Mouse (Mus musculus) myocyte (in vitro differentiated cells): ENCODE results near the gene Echdc3. TPM values are rescaled to one million over a fixed set of nuclear protein-coding genes. Genes with fewer than 3 reads are reported as not detected.

ENCODE experiments used
- H3K27me3 ChIP-seq: one replicate; pipeline ENCODE4 v1.6.1; 2011; ENCODE audit not compliant: control insufficient read depth, insufficient read depth, insufficient read length
- H3K36me3 ChIP-seq: one replicate; pipeline ENCODE4 v1.6.1; 2011; ENCODE audit not compliant: control insufficient read depth, insufficient read depth
- H3K4me2 ChIP-seq: one replicate; pipeline ENCODE4 v1.6.1; 2011; ENCODE audit warnings: low read depth, control low read depth
- H3K4me3 ChIP-seq: one replicate; pipeline ENCODE4 v1.5.1; 2011; ENCODE audit warnings: mild to moderate bottlenecking, control low read depth, moderate library complexity
- H3K79me2 ChIP-seq: one replicate; pipeline ENCODE4 v1.6.1; 2011; ENCODE audit not compliant: control insufficient read depth, insufficient read depth
- H3ac ChIP-seq: one replicate; pipeline ENCODE4 v1.6.1; 2011; ENCODE audit not compliant: control insufficient read depth, insufficient read length
- CEBPB ChIP-seq: IDR thresholded peaks from 2 replicates; pipeline ENCODE4 v1.6.1; 2011; ENCODE audit warnings: mild to moderate bottlenecking, moderate library complexity; ENCODE audit not compliant: poor library complexity, insufficient read depth, severe bottlenecking
- E2F4 ChIP-seq: IDR thresholded peaks from one replicate; pipeline ENCODE4 v1.6.1; 2011; ENCODE audit warnings: mild to moderate bottlenecking, control low read depth, moderate library complexity; ENCODE audit not compliant: insufficient read depth
- MAX ChIP-seq: IDR thresholded peaks from one replicate; pipeline ENCODE4 v1.6.1; 2011; ENCODE audit warnings: low read depth, mild to moderate bottlenecking, control low read depth
- MYOD1 ChIP-seq, 3 experiments: IDR thresholded peaks; one replicate each; pipeline ENCODE4 v1.6.1; 2011; ENCODE audit warnings: control low read depth in 2 of 3, low read depth in 2 of 3, mild to moderate bottlenecking in 2 of 3, moderate library complexity in 1 of 3; ENCODE audit not compliant: insufficient read length in 2 of 3, control insufficient read depth in 1 of 3
- MYOG ChIP-seq, 3 experiments: IDR thresholded peaks; one replicate each; pipeline ENCODE4 v1.6.1; 2011; ENCODE audit warnings: control low read depth in 2 of 3, low read depth in 2 of 3, mild to moderate bottlenecking in 2 of 3; ENCODE audit not compliant: insufficient read length in 2 of 3, control insufficient read depth in 1 of 3, insufficient read depth in 1 of 3
- POLR2A ChIP-seq: IDR thresholded peaks from one replicate; pipeline ENCODE4 v1.6.1; 2011; ENCODE audit warnings: low read depth, mild to moderate bottlenecking, control low read depth, moderate library complexity; ENCODE audit not compliant: insufficient read length
- POLR2AphosphoS2 ChIP-seq: IDR thresholded peaks from one replicate; pipeline ENCODE4 v1.6.1; 2011; ENCODE audit warnings: low read depth, control low read depth; ENCODE audit not compliant: insufficient read length
- REST ChIP-seq: IDR thresholded peaks from one replicate; pipeline ENCODE4 v1.6.1; 2011; ENCODE audit warnings: mild to moderate bottlenecking, control low read depth, moderate library complexity; ENCODE audit not compliant: insufficient read depth, insufficient read length
- SRF ChIP-seq: IDR thresholded peaks from one replicate; pipeline ENCODE4 v1.6.1; 2011; ENCODE audit warnings: low read depth; ENCODE audit not compliant: control insufficient read depth, insufficient read length
- TCF12 ChIP-seq: IDR thresholded peaks from one replicate; pipeline ENCODE4 v1.6.1; 2011; ENCODE audit warnings: mild to moderate bottlenecking, control low read depth; ENCODE audit not compliant: poor library complexity, insufficient read depth, severe bottlenecking
- TCF3 ChIP-seq: IDR thresholded peaks from one replicate; pipeline ENCODE4 v1.6.1; 2011; ENCODE audit warnings: low read depth, control low read depth; ENCODE audit not compliant: insufficient read length
- USF1 ChIP-seq: IDR thresholded peaks from one replicate; pipeline ENCODE4 v1.6.1; 2011; ENCODE audit warnings: low read depth, mild to moderate bottlenecking, control low read depth, moderate library complexity
- polyA plus RNA-seq: library from polyadenylated mRNA; unstranded; fragments of >200 nt; fragmentation: generic; extraction: Trizol; gene quantifications from one replicate; pipeline ENCODE4 v1.2.1, GENCODE M21; 2012; ENCODE audit warnings: missing spikeins

Gene Echdc3
- polyA plus RNA-seq, 1 experiment = 2.3 TPM

DNA sequence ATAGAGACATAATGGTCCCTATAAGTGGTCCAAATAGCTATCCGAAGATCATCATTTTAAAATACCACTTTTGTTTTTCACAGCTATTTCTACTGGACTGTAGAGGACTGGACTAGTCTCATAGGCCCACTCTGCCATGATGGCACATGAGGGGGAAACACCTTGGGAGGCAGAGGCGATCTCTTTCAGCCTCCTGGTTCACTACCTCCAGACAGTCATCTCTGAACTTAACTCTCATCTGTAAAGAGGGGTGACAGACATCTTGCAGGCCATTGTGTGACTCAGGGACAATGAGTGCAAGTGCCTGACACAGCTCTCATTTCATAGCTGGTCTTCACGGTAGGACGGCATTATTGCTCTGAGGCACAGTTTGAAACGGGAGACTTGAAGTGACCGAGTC, 2.0 kb downstream of the Echdc3 start:
- Histone ChIP-seq H3K4me2 (no peak overlapping the region), H3ac (no peak overlapping the region), H3K4me3 (no peak overlapping the region), H3K79me2 (no peaks in the 10 kb centered on the region), H3K36me3 (no peaks in the 10 kb centered on the region), H3K27me3 (no peaks in the 10 kb centered on the region)
- no peak for TF ChIP-seq POLR2A
- TF ChIP-seq TCF12 = no peak
- no peak for TF ChIP-seq REST
- no peak for TF ChIP-seq MYOD1 (IDR thresholded peaks at IDR 0.05; ENCODE audit: control insufficient read depth in 1 of 3, insufficient read length in 2 of 3, low read depth in 2 of 3)
- TF ChIP-seq CEBPB = no peak
- no peak for TF ChIP-seq E2F4
- no peak for TF ChIP-seq MAX
- no peak for TF ChIP-seq TCF3
- no peak for TF ChIP-seq USF1
- no peak for TF ChIP-seq SRF
- no peak for TF ChIP-seq POLR2AphosphoS2
- no peak for TF ChIP-seq MYOG (IDR thresholded peaks at IDR 0.05; ENCODE audit: control insufficient read depth in 1 of 3, insufficient read depth in 1 of 3, insufficient read length in 2 of 3, low read depth in 2 of 3)

DNA sequence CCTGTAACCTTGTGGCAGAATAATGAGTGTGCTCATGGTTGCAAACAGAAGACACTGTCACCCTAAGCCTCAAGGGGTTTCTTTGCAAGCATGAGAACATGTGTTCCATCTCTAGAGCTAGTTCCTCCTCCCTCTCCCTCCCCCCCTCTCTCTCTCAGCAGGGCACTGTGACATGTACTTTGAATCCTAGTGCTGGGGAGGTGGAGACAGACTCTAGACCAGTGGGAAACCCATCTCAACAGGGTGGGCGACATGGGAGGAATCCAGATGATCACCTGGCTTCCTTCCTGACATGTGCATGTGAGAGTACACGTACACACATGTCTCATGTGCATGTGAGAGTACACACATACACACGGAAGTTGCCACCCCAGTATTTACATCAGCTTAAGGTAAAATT, 3.1 kb downstream of the Echdc3 start:
- no peak overlapping the region for H3K4me2 ChIP-seq
- H3K36me3 ChIP-seq = no peaks in the 10 kb centered on the region
- no peak overlapping the region for H3K4me3 ChIP-seq
- no peak overlapping the region for H3ac ChIP-seq
- H3K79me2 ChIP-seq = no peaks in the 10 kb centered on the region
- H3K27me3 ChIP-seq = no peaks in the 10 kb centered on the region
- TF ChIP-seq SRF = no peak
- no peak for TF ChIP-seq TCF12
- TF ChIP-seq POLR2A = no peak
- no peak for TF ChIP-seq TCF3

DNA sequence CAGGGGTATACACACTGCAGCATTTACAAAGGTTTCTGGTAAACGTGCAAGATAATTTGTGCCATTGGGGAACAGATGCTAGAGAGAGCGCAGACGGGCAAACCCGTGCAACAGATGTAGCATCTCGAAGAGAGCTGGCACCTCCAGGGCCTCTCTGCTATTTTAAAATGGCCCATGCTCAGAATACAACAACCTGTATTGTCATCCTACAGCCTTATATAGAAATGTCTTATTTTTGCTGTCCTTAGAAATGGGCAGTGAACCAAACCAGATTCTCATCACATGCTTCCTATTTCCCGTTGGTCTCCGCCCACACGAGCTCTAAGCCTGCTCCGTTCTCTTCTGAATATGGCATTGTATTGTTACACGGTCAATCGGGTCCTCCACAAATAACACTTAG, 3.7 kb downstream of the Echdc3 start:
- Histone ChIP-seq H3K36me3 (no peaks in the 10 kb centered on the region), H3K4me2 (no peak overlapping the region), H3K79me2 (no peaks in the 10 kb centered on the region), H3K27me3 (no peaks in the 10 kb centered on the region), H3ac (no peak overlapping the region), H3K4me3 (no peak overlapping the region)
- no peak for TF ChIP-seq MAX
- no peak for TF ChIP-seq MYOD1 (IDR thresholded peaks at IDR 0.05; ENCODE audit: control insufficient read depth in 1 of 3, insufficient read length in 2 of 3, low read depth in 2 of 3)
- TF ChIP-seq TCF12 = no peak
- TF ChIP-seq MYOG (IDR thresholded peaks at IDR 0.05; ENCODE audit: control insufficient read depth in 1 of 3, insufficient read depth in 1 of 3, insufficient read length in 2 of 3, low read depth in 2 of 3) = no peak

DNA sequence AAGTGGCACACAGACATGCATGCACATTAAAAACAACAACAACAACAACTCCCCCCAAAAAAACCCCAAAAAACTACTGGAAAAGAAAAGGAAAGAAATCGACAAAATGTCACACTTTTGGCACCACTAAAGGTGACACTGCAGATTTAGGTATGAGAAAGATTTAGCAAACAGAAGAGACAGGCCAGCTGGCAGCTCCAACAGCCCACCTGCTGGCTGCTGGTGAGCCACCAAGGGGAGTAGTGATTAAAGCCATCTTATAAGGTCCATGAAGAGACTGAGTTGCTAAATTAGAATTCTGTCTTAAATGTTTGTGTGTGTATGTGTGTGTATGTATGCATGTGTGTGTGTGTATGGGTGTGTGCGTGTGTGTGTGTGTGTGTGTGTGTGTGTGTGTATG, 5.1 kb downstream of the Echdc3 start:
- H3K79me2 ChIP-seq = no peaks in the 10 kb centered on the region
- no peak for TF ChIP-seq SRF
- TF ChIP-seq MYOD1 (IDR thresholded peaks at IDR 0.05; ENCODE audit: control insufficient read depth in 1 of 3, insufficient read length in 2 of 3, low read depth in 2 of 3) = no peak
- H3K4me3 ChIP-seq = no peak overlapping the region
- no peak overlapping the region for H3K4me2 ChIP-seq
- no peaks in the 10 kb centered on the region for H3K27me3 ChIP-seq
- no peak overlapping the region for H3ac ChIP-seq
- H3K36me3 ChIP-seq = no peaks in the 10 kb centered on the region

DNA sequence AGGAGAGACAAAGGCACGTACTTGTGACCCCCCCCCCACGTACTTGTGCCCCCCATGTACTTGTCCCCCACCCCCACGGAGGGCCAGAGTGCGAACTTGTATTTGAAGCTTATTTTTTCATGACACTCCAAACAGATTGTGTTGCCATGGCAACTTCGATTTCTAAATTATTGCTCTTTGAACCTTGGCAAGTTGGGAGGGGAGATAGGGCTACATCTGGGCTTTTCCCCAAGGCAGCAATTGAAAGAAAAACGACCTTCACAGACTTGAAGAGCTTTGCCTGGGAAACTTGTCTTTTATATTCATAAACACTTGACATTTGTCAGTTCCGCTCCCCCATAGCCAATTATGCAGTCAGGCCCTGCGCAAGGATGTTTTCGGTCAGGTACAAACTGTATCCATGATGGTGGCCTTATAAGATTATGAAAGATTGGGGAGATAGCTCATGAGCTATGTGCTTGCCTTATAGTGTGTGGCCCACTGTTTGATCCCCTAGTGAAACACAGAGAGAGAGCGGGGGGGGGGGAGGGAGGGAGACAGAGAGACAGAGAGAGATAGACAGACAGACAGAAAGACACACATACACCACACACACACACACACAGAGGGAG, 16.4 kb downstream of the Echdc3 start:
- Histone ChIP-seq H3K79me2 (no peaks in the 10 kb centered on the region), H3K27me3 (no peaks in the 10 kb centered on the region), H3ac (no peak overlapping the region), H3K36me3 (no peaks in the 10 kb centered on the region), H3K4me2 (no peak overlapping the region), H3K4me3 (no peak overlapping the region)
- TF ChIP-seq SRF = no peak
- TF ChIP-seq POLR2AphosphoS2 = no peak

DNA sequence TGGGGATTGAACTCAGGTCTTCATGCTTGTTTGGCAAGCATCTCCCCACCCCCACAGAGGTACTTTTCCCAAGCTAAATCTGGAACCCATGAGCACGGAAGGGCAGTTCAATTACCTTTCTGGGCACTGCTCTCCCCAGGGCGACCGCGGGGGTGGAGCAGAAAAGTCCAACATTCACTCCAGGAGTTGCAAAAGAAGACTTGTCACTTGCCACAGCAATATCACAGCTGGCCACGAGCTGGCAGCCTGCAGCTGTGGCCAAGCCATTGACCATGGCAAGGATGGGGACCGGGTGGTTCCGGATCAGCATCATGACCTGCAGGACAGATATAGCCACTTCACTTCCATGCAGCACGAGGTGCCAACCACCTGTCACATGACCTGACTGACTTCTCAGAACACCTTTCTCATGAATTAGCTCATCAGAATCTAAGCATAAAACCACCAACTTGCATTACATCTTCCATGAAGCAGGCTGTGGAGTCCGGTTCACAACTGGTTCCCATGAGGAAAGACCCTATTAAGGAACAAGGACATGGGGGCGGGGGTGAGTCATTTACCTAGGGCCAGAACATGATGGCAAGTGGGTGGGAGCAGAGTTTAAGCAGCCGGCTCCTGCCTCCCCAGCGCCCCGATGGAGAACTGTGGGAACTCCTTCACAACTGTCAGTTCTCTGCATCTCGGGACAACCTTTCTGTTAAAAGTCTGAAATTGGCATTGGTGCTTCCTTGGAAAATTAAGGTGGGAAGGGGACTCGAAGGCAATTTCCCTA, 17.2 kb downstream of the Echdc3 start:
- H3K27me3 ChIP-seq = peaks cover 1% of the 10 kb centered on the region
- no peak overlapping the region for H3K4me2 ChIP-seq
- H3K36me3 ChIP-seq = no peaks in the 10 kb centered on the region
- H3K4me3 ChIP-seq = no peak overlapping the region
- TF ChIP-seq USF1 (no peak), CEBPB (no peak), REST (no peak), TCF3 (no peak), SRF (no peak), MYOG (IDR thresholded peaks at IDR 0.05; ENCODE audit: control insufficient read depth in 1 of 3, insufficient read depth in 1 of 3, insufficient read length in 2 of 3, low read depth in 2 of 3) (no peak), POLR2AphosphoS2 (no peak), E2F4 (no peak), MAX (no peak), MYOD1 (IDR thresholded peaks at IDR 0.05; ENCODE audit: control insufficient read depth in 1 of 3, insufficient read length in 2 of 3, low read depth in 2 of 3) (no peak), POLR2A (no peak), TCF12 (no peak)
- H3ac ChIP-seq = no peak overlapping the region
- no peaks in the 10 kb centered on the region for H3K79me2 ChIP-seq
